Mouse (Mus musculus): ENCODE measurements around the gene Pde2a. TPM values are rescaled to one million over a fixed set of nuclear protein-coding genes. Genes with fewer than 3 reads are reported as not detected.

Gene Pde2a
- total and polyA plus RNA-seq, 3 experiments: 0.08 to 0.40 TPM; not detected in 1

GRCm38 (mm10) chr7:101419013-101419770 lies 2.3 kb upstream of the Pde2a start:
- DNase-seq (ENCODE audit: extremely low read depth): no peak
- no peak for TF ChIP-seq NRF1 (IDR thresholded peaks at IDR 0.05; ENCODE audit: low read depth, low read length)
- TF ChIP-seq POLR2A (IDR thresholded peaks at IDR 0.05; ENCODE audit: low read depth, low read length): no peak
- no peak for TF ChIP-seq POLR2AphosphoS2 (IDR thresholded peaks at IDR 0.05; ENCODE audit: low read depth, low read length)
- no peak for TF ChIP-seq RCOR1 (conservative IDR thresholded peaks at IDR 0.05; ENCODE audit: low read depth, low read length)
- TF ChIP-seq BHLHE40 (IDR thresholded peaks at IDR 0.05; ENCODE audit: low read depth, low read length): no peak
- no peak for TF ChIP-seq GABPA (IDR thresholded peaks at IDR 0.05; ENCODE audit: insufficient replicate concordance, low read depth, low read length)
- TF ChIP-seq JUND (conservative IDR thresholded peaks at IDR 0.05; ENCODE audit: low read depth, low read length): no peak
- no peak for TF ChIP-seq E2F4 (IDR thresholded peaks at IDR 0.05; ENCODE audit: insufficient replicate concordance, low read depth, low read length)
- TF ChIP-seq ELF1 (IDR thresholded peaks at IDR 0.05; ENCODE audit: low read depth, low read length): no peak
- TF ChIP-seq ETS1 (conservative IDR thresholded peaks at IDR 0.05; ENCODE audit: low read depth, low read length): no peak
- TF ChIP-seq SIN3A (IDR thresholded peaks at IDR 0.05; ENCODE audit: low read length): no peak
- TF ChIP-seq ZNF384 (IDR thresholded peaks at IDR 0.05; ENCODE audit: low read depth, low read length): no peak
- TF ChIP-seq KAT2A (IDR thresholded peaks at IDR 0.05; ENCODE audit: insufficient replicate concordance, low read length): no peak
- no peak for TF ChIP-seq ZMIZ1 (IDR thresholded peaks at IDR 0.05; ENCODE audit: low read depth, low read length)
- TF ChIP-seq MXI1 (IDR thresholded peaks at IDR 0.05; ENCODE audit: low read depth, low read length): no peak
- no peak for TF ChIP-seq MAZ (IDR thresholded peaks at IDR 0.05; ENCODE audit: low read depth, low read length)
- no peak for TF ChIP-seq SMC3 (IDR thresholded peaks at IDR 0.05; ENCODE audit: low read depth, low read length)
- TF ChIP-seq JUN (IDR thresholded peaks at IDR 0.05; ENCODE audit: insufficient read depth, low read depth, low read length): no peak
- Histone ChIP-seq H3K9me3 (replicated peaks; ENCODE audit: low read length) (no peaks in the 10 kb centered on the region), H3K27ac (ENCODE audit: insufficient read depth, low read depth) (no peak overlapping the region), H3K4me1 (ENCODE audit: control insufficient read depth in 1 of 2, insufficient read depth in 2 of 2) (peaks cover 5 to 7% of the 10 kb centered on the region in 2 experiments), H3K36me3 (replicated peaks in 1 of 2; ENCODE audit: control insufficient read depth in 1 of 2, insufficient read depth in 1 of 2, low read length in 1 of 2) (peaks cover 7 to 33% of the 10 kb centered on the region in 2 experiments), H3K4me2 (ENCODE audit: insufficient read depth, low read depth, poor library complexity, severe bottlenecking) (0 out of 2 replicates have a peak overlapping the region, but pooled peaks have one; percentile 24), H3K27me3 (replicated peaks) (peaks cover 4% of the 10 kb centered on the region), H3K4me3 (replicated peaks in 1 of 3; ENCODE audit: low read depth in 2 of 3, low read length in 2 of 3, poor library complexity in 1 of 3) (no peak overlapping the region), H3K9ac (ENCODE audit: insufficient read depth, low read depth) (no peak overlapping the region), H3K79me2 (replicated peaks; ENCODE audit: control insufficient read depth, extremely low read depth, insufficient read depth, poor library complexity, severe bottlenecking) (no peaks in the 10 kb centered on the region)
- dilution Hi-C loops (cut with MboI; ENCODE audit: extremely low pct_ligation_motif_present, extremely low pct_unique_long_range_greater_than_20kb, low sequenced_read_pairs): no loop called here
- in situ Hi-C loops (cut with MboI; ENCODE audit: low pct_ligation_motif_present, low pct_unique_long_range_greater_than_20kb, low sequenced_read_pairs): loop anchor here (25.0 kb wide), 1 partner anchor 93 kb away; no protein-coding TSS in a partner anchor

- in situ Hi-C loops (cut with MboI; ENCODE audit: low pct_ligation_motif_present, low pct_unique_long_range_greater_than_20kb, low sequenced_read_pairs) (loop anchor here (25.0 kb wide), 1 partner anchor 90 kb away; no protein-coding TSS in a partner anchor), dilution Hi-C loops (cut with MboI; ENCODE audit: extremely low pct_ligation_motif_present, extremely low pct_unique_long_range_greater_than_20kb, low sequenced_read_pairs) (no loop called here)
- H3K4me2 ChIP-seq (ENCODE audit: insufficient read depth, low read depth, poor library complexity, severe bottlenecking): no peak overlapping the region
Observed at GRCm38 (mm10) chr7:101422069-101422468, 578 bp downstream of the Pde2a start.

More at GRCm38 (mm10) chr7:101422069-101422468, 578 bp downstream of the Pde2a start:
- peaks cover 0 to 6% of the 10 kb centered on the region in 2 experiments for H3K36me3 ChIP-seq (replicated peaks in 1 of 2; ENCODE audit: control insufficient read depth in 1 of 2, insufficient read depth in 1 of 2, low read length in 1 of 2)
- H3K9me3 ChIP-seq (replicated peaks; ENCODE audit: low read length): no peaks in the 10 kb centered on the region
- H3K9ac ChIP-seq (ENCODE audit: insufficient read depth, low read depth): no peak overlapping the region
- H3K4me1 ChIP-seq (ENCODE audit: control insufficient read depth in 1 of 2, insufficient read depth in 2 of 2): peaks cover 5 to 11% of the 10 kb centered on the region in 2 experiments
- TF ChIP-seq TBP (conservative IDR thresholded peaks at IDR 0.05; ENCODE audit: low read depth, low read length) (no peak), USF1 (IDR thresholded peaks at IDR 0.05; ENCODE audit: low read depth, low read length) (no peak), TCF12 (IDR thresholded peaks at IDR 0.05; ENCODE audit: low read depth, low read length) (no peak), MAZ (IDR thresholded peaks at IDR 0.05; ENCODE audit: low read depth, low read length) (no peak), SMC3 (IDR thresholded peaks at IDR 0.05; ENCODE audit: low read depth, low read length) (no peak), POLR2AphosphoS2 (IDR thresholded peaks at IDR 0.05; ENCODE audit: low read depth, low read length) (no peak), NELFE (IDR thresholded peaks at IDR 0.05; ENCODE audit: low read depth, low read length) (no peak)
- no peak overlapping the region for H3K4me3 ChIP-seq (replicated peaks in 1 of 3; ENCODE audit: low read depth in 2 of 3, low read length in 2 of 3, poor library complexity in 1 of 3)
- no peak for DNase-seq (ENCODE audit: extremely low read depth)
- no peak overlapping the region for H3K27ac ChIP-seq (ENCODE audit: insufficient read depth, low read depth)
- H3K79me2 ChIP-seq (replicated peaks; ENCODE audit: control insufficient read depth, extremely low read depth, insufficient read depth, poor library complexity, severe bottlenecking): no peaks in the 10 kb centered on the region
- H3K27me3 ChIP-seq (replicated peaks): peaks cover 29% of the 10 kb centered on the region

Measured in CH12.LX (cell line).